Mouse (Mus musculus) cortical plate, adult 2 months (tissue): Measurements from ENCODE around the gene Tead4. TPM values are rescaled to one million over a fixed set of nuclear protein-coding genes. Genes with fewer than 3 reads are reported as not detected.
A peak's percentile ranks its signal among the peaks of the same experiment; 100 is the strongest.

ENCODE experiments used
- H3K27ac ChIP-seq: fragments of 200-500 bp; 2 replicates; pipeline ENCODE4 v1.5.1; 2012; ENCODE audit warnings: low read length, control low read depth, inconsistent platforms; ENCODE audit not compliant: insufficient read depth
- H3K4me1 ChIP-seq: fragments of 200-500 bp; 2 replicates; pipeline ENCODE4 v1.6.1; 2011; ENCODE audit warnings: low read length; ENCODE audit not compliant: control insufficient read depth, insufficient read depth
- H3K4me3 ChIP-seq: fragments of 200-500 bp; 2 replicates; pipeline ENCODE4 v1.5.1; 2011; ENCODE audit warnings: mild to moderate bottlenecking, low read length, control low read depth; ENCODE audit not compliant: insufficient read depth
- CTCF ChIP-seq: fragments of 200-500 bp; IDR thresholded peaks from 2 replicates; pipeline ENCODE4 v1.5.1; 2011; ENCODE audit warnings: mild to moderate bottlenecking, control low read depth, low read length; ENCODE audit not compliant: insufficient read depth; ENCODE audit errors: extremely low read depth
- POLR2A ChIP-seq: fragments of 200-500 bp; IDR thresholded peaks from 2 replicates; pipeline ENCODE4 v1.6.1; 2011; ENCODE audit warnings: mild to moderate bottlenecking, low read length, control low read depth; ENCODE audit not compliant: insufficient read depth; ENCODE audit errors: extremely low read depth
- polyA plus RNA-seq: library from polyadenylated mRNA; depleted of rRNA; stranded (reverse); fragments of >200 nt; gene quantifications from 2 replicates; pipeline ENCODE4 v1.2.3, GENCODE M21; 2012; rRNA removed

Tead4 gene
- polyA plus RNA-seq, 1 experiment: 0.63 TPM

GRCm38 (mm10) chr6:128183521-128183920 lies 117.1 kb downstream of the Tead4 start:
- TF ChIP-seq CTCF (peak; percentile 24; the same call in 1 of the 2 replicates), POLR2A (no peak)
- no peaks in the 10 kb centered on the region for H3K4me1 ChIP-seq
- no peak overlapping the region for H3K4me3 ChIP-seq
- H3K27ac ChIP-seq: no peak overlapping the region

DNA sequence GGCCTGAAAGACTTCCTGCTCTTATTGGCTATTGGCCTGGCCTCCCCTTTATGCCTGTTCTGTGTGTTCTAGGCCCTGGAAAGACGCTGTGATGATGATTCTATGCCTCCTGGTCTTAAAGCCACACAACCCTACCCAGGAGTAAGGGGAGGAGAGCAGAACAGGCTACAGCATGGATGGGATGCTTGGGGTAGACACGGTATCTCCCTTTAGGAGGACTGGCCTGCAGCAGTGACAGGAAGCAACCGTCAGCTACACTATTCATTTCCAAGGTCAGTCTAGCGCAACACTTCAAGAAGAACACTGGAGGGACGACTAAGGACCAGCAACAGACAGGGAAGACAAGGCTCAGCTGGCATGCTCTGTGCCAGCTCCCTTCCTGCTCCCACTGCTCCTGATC lies 119.4 kb downstream of the Tead4 start:
- Histone ChIP-seq H3K27ac (no peak overlapping the region), H3K4me3 (no peak overlapping the region), H3K4me1 (no peaks in the 10 kb centered on the region)
- no peak for TF ChIP-seq POLR2A
- no peak for TF ChIP-seq CTCF

DNA sequence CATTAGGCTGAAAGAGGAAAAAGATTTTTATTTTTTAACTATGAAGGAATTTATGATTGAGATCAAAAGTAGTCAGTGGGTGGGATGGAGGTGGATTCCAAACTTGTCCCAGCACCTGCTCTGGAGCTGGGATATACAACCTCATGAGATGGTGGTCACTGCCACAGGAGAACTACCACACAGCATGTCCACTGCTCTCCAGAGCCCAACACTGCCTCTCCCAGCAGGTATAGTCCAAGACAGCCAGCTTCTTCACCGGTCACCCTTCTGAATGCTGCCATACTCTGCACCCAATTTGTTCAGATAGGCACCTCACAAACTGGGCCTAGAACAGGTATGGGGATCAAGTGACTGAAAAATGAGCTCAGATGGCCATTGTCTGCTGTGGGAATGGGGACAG lies 121.0 kb downstream of the Tead4 start:
- TF ChIP-seq CTCF (no peak), POLR2A (no peak)
- no peak overlapping the region for H3K4me3 ChIP-seq
- H3K27ac ChIP-seq: no peak overlapping the region
- no peaks in the 10 kb centered on the region for H3K4me1 ChIP-seq

DNA sequence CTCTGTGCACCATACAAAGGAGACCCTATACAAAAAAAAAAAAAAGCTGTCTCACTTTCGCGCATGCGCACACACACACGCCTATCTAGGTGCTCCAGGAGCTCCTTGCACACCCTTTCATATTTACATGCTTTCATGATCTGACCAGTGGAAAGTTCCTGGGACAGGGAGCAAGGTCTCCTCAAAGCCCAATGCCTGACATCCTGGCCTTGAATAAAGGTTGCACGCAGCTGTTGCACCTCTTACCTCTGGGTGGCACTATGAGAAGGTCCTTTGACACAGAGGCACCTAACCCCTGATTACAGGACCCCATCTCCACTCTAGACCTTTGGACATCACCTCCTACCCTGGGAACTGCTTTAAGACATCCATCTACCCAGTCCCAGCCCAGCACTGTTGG lies 121.4 kb downstream of the Tead4 start:
- TF ChIP-seq CTCF: no peak
- TF ChIP-seq POLR2A: no peak
- H3K4me3 ChIP-seq: no peak overlapping the region
- no peak overlapping the region for H3K27ac ChIP-seq
- H3K4me1 ChIP-seq: no peaks in the 10 kb centered on the region

DNA sequence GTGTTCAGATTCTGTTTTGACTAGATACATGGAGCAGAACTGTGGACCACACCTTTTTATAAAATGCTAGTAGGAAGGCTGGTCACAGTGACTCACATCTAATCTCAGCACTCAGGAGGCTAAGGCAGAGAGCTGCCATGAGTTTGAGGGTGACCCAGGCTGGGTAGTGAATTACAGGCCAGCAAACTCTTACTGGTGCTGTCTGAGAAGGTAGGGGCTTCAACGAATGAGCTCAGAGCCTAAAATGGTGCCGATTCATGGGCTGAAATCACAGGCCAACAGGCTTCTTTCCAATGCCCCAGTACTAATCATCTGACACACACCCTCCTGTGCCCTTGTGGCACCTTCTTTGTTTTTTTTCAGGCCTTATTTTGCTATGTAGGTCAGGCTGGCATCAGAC lies 121.9 kb downstream of the Tead4 start:
- Histone ChIP-seq H3K27ac (no peak overlapping the region), H3K4me1 (no peaks in the 10 kb centered on the region)

More for the DNA sequence above, 121.9 kb downstream of the Tead4 start:
- no peak for TF ChIP-seq CTCF
- no peak for TF ChIP-seq POLR2A
- no peak overlapping the region for H3K4me3 ChIP-seq

Other genes with a start within 250 kb of the Tead4 start
- gene Tspan9, start 157.2 kb downstream of the Tead4 start, polyA plus RNA-seq: 49.2 and 55.5 TPM in 2 replicates
- gene Tulp3, start 55.0 kb upstream of the Tead4 start, polyA plus RNA-seq: 27.2 and 27.8 TPM in 2 replicates
- gene Rhno1, start 62.1 kb upstream of the Tead4 start, polyA plus RNA-seq: 11.8 and 12.2 TPM in 2 replicates
- 1.7 and 2.5 TPM in 2 replicates for gene Foxm1, start 62.1 kb upstream of the Tead4 start, polyA plus RNA-seq
- 2.8 and 4.3 TPM in 2 replicates for gene Tex52, start 74.6 kb upstream of the Tead4 start, polyA plus RNA-seq
- 0.40 TPM in 1 of 2 replicates, not detected in the other for gene Gm44596, start 74.7 kb upstream of the Tead4 start, polyA plus RNA-seq
- gene Nrip2, start 98.5 kb upstream of the Tead4 start, polyA plus RNA-seq: 16.1 and 19.5 TPM in 2 replicates
- gene Itfg2, start 124.1 kb upstream of the Tead4 start, polyA plus RNA-seq: 17.9 and 19.3 TPM in 2 replicates
- 116 and 118 TPM in 2 replicates for gene Fkbp4, start 137.9 kb upstream of the Tead4 start, polyA plus RNA-seq
- 0.04 TPM in 1 of 2 replicates, not detected in the other for gene Pzp, start 225.9 kb upstream of the Tead4 start, polyA plus RNA-seq